Mouse (Mus musculus): ENCODE data around the gene Mpp6.

The Mpp6 gene

GRCm38 (mm10) chr6:50109757-50110378 is at the start of gene Mpp6:
Gene Mpp6 (plus strand): TSS chr6:50110241.
- peak; percentile 10 for DNase-seq (ENCODE audit: low read depth)

GRCm38 (mm10) chr6:50066172-50066571 is 43.9 kb upstream of the Mpp6 start:
- no peak for DNase-seq (ENCODE audit: low read depth)

- DNase-seq (ENCODE audit: low read depth), result no peak
These were observed 41.6 kb upstream of the Mpp6 start for GRCm38 (mm10) chr6:50068490-50068889.

GRCm38 (mm10) chr6:50075248-50075647 is 34.8 kb upstream of the Mpp6 start:
- no peak for DNase-seq (ENCODE audit: low read depth)

- no peak for DNase-seq (ENCODE audit: low read depth)
These were observed 33.6 kb upstream of the Mpp6 start for GRCm38 (mm10) chr6:50076473-50076872.

GRCm38 (mm10) chr6:50080431-50080830 is 29.6 kb upstream of the Mpp6 start:
- no peak for DNase-seq (ENCODE audit: low read depth)

- no peak for DNase-seq (ENCODE audit: low read depth)
These were observed 24.8 kb upstream of the Mpp6 start for GRCm38 (mm10) chr6:50085206-50085605.

- DNase-seq (ENCODE audit: low read depth), result no peak
These were observed 20.7 kb upstream of the Mpp6 start for GRCm38 (mm10) chr6:50089333-50089732.

- DNase-seq (ENCODE audit: low read depth), result no peak
These were observed 19.8 kb upstream of the Mpp6 start for GRCm38 (mm10) chr6:50090221-50090620.

- DNase-seq (ENCODE audit: low read depth), result no peak
These were observed 18.4 kb upstream of the Mpp6 start for GRCm38 (mm10) chr6:50091462-50092154.

GRCm38 (mm10) chr6:50109201-50109756 is 762 bp upstream of the Mpp6 start:
- no peak for DNase-seq (ENCODE audit: low read depth)

GRCm38 (mm10) chr6:50110379-50110941 is 419 bp downstream of the Mpp6 start:
- no peak for DNase-seq (ENCODE audit: low read depth)

- no peak for DNase-seq (ENCODE audit: low read depth)
These were observed 1.1 kb downstream of the Mpp6 start for GRCm38 (mm10) chr6:50111111-50111655.

GRCm38 (mm10) chr6:50112775-50113174 is 2.7 kb downstream of the Mpp6 start:
- peak; percentile 76 for DNase-seq (ENCODE audit: low read depth)

GRCm38 (mm10) chr6:50114280-50114679 is 4.2 kb downstream of the Mpp6 start:
- DNase-seq (ENCODE audit: low read depth), result no peak

- no peak for DNase-seq (ENCODE audit: low read depth)
These were observed 10.9 kb downstream of the Mpp6 start for GRCm38 (mm10) chr6:50120931-50121330.

- no peak for DNase-seq (ENCODE audit: low read depth)
These were observed 12.8 kb downstream of the Mpp6 start for GRCm38 (mm10) chr6:50122835-50123234.

- no peak for DNase-seq (ENCODE audit: low read depth)
These were observed 14.2 kb downstream of the Mpp6 start for GRCm38 (mm10) chr6:50124197-50124596.

GRCm38 (mm10) chr6:50126331-50126730 is 16.3 kb downstream of the Mpp6 start:
- no peak for DNase-seq (ENCODE audit: low read depth)

- no peak for DNase-seq (ENCODE audit: low read depth)
These were observed 17.5 kb downstream of the Mpp6 start for GRCm38 (mm10) chr6:50127536-50127935.

GRCm38 (mm10) chr6:50137651-50138050 is 27.6 kb downstream of the Mpp6 start:
- DNase-seq (ENCODE audit: low read depth), result no peak

GRCm38 (mm10) chr6:50139526-50139925 is 29.5 kb downstream of the Mpp6 start:
- no peak for DNase-seq (ENCODE audit: low read depth)

GRCm38 (mm10) chr6:50146158-50146557 is 36.1 kb downstream of the Mpp6 start:
- DNase-seq (ENCODE audit: low read depth), result no peak
